ENCODE assay signal across 13 mouse cellular contexts in the genomic region with DNA sequence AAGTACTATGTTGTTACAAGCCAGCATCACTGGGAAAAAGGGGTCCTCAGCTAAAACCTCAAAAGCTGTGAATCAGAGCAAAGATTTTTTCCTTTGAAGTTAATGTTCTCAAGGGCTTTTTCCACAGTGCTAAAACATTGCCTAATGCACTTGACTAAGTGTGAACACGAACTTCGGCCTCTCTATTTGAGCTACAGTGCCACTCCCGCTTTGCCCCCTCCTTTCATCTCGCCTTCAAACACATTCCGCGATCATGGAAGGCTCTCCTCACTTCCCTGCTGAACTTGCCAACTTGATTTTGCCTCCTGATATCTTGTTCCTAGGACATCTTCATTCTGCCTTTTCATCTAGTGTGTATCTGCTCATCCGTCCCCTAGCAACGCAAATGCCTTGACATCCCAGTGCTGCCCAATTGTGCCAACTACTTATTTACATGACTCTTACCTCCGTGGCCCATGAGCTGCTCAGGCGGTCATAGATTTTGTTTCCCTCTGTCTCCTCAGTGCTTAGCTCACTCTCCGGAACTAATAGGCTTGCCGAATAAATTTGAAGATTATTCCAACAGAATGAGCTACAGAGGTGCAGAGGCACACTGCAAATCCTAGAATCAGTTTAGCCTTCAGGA.
DNase-seq lines count a peak whose midpoint lies in the region; ATAC-seq and TF ChIP-seq lines count a peak whose summit lies in the region.
"Had no signal": no experiment of that assay in that cellular context is flagged by ENCODE, and none has a peak within 500 bp of the region (broad histone marks: within the 10 kb centered on the region; RNA-seq: fewer than 3 reads in every experiment).

No protein-coding gene starts in this region.

- TF ChIP-seq POLR2A in heart, adult 2 months (IDR thresholded peaks at IDR 0.05; ENCODE audit: insufficient read depth, low read depth, low read length) = no peak

- H3K36me3 ChIP-seq in forebrain, embryonic 16.5 days (ENCODE audit: control insufficient read depth, insufficient read depth) = no peaks in the 10 kb centered on the region
- no peaks in the 10 kb centered on the region for H3K36me3 ChIP-seq in forebrain, embryonic 10.5 days (replicated peaks)
- no peaks in the 10 kb centered on the region for H3K36me3 ChIP-seq in lung, postnatal 0 days (ENCODE audit: insufficient read depth, low read length)
- H3K36me3 ChIP-seq in midbrain, embryonic 12.5 days = no peaks in the 10 kb centered on the region
- no peaks in the 10 kb centered on the region for H3K36me3 ChIP-seq in heart, adult 2 months (ENCODE audit: control insufficient read depth, insufficient read depth, low read length)
- H3K36me3 ChIP-seq: embryonic facial prominence, embryonic 13.5 days; heart, embryonic 13.5 days; liver, embryonic 12.5 days had no signal

- 71% methylated on average over 12 of the region's 12 CpGs for WGBS in forebrain, embryonic 16.5 days
- WGBS in forebrain, embryonic 10.5 days = 84% methylated on average over 12 of the region's 12 CpGs
- 61% methylated on average over 12 of the region's 12 CpGs for WGBS in lung, postnatal 0 days
- WGBS in midbrain, embryonic 12.5 days = 41% methylated on average over 12 of the region's 12 CpGs
- WGBS in heart, adult 2 months = 81% methylated on average over 12 of the region's 12 CpGs

- H3K4me1 ChIP-seq in forebrain, embryonic 16.5 days (replicated peaks; ENCODE audit: control insufficient read depth, insufficient read depth, low read length) = no peaks in the 10 kb centered on the region
- H3K4me1 ChIP-seq in forebrain, embryonic 10.5 days = peaks cover 4% of the 10 kb centered on the region; the same call in 1 of the 2 replicates
- H3K4me1 ChIP-seq in lung, postnatal 0 days (ENCODE audit: insufficient read depth, low read depth, low read length) = no peaks in the 10 kb centered on the region
- H3K4me1 ChIP-seq in midbrain, embryonic 12.5 days = peaks cover 2% of the 10 kb centered on the region; the same call in 1 of the 2 replicates
- no peaks in the 10 kb centered on the region for H3K4me1 ChIP-seq in heart, adult 2 months (ENCODE audit: control insufficient read depth, insufficient read depth, low read length)
- H3K4me1 ChIP-seq: embryonic facial prominence, embryonic 13.5 days; heart, embryonic 13.5 days; liver, embryonic 12.5 days had no signal

- no peaks in the 10 kb centered on the region for H3K9me3 ChIP-seq in forebrain, embryonic 16.5 days (ENCODE audit: control insufficient read depth, low read length)
- no peaks in the 10 kb centered on the region for H3K9me3 ChIP-seq in forebrain, embryonic 10.5 days
- H3K9me3 ChIP-seq in lung, postnatal 0 days (ENCODE audit: low read length) = no peaks in the 10 kb centered on the region
- no peaks in the 10 kb centered on the region for H3K9me3 ChIP-seq in midbrain, embryonic 12.5 days
- H3K9me3 ChIP-seq: embryonic facial prominence, embryonic 13.5 days; heart, embryonic 13.5 days had no signal

- no peak for DNase-seq in forebrain, embryonic 10.5 days (ENCODE audit: extremely low spot score, low spot score)
- peak; percentile 48 for DNase-seq in lung, postnatal 0 days (ENCODE audit: low spot score)
- DNase-seq in lung, adult 18-20 months = no peak
- peak; percentile 47 for DNase-seq in retina, postnatal 1 day
- DNase-seq in heart, adult 2 months = no peak
- DNase-seq: heart, postnatal 36 days; thymus, postnatal 4 days had no signal

- no peak overlapping the region for H3K4me3 ChIP-seq in forebrain, embryonic 16.5 days (replicated peaks; ENCODE audit: low read length)
- no peak overlapping the region for H3K4me3 ChIP-seq in forebrain, embryonic 10.5 days
- H3K4me3 ChIP-seq in lung, postnatal 0 days (ENCODE audit: low read depth, low read length) = no peak overlapping the region
- no peak overlapping the region for H3K4me3 ChIP-seq in midbrain, embryonic 12.5 days
- no peak overlapping the region for H3K4me3 ChIP-seq in heart, adult 2 months
- H3K4me3 ChIP-seq: embryonic facial prominence, embryonic 13.5 days; heart, embryonic 13.5 days; liver, embryonic 12.5 days had no signal

- TF ChIP-seq CTCF in lung, postnatal 0 days (IDR thresholded peaks at IDR 0.05) = no peak
- no peak for TF ChIP-seq CTCF in heart, adult 2 months (IDR thresholded peaks at IDR 0.05)

- intact Hi-C loops in heart, adult 2 months (cut with DNase I) = no loop called here

- ATAC-seq in forebrain, embryonic 16.5 days = 0 out of 2 replicates have a peak, but pooled peaks have one; percentile 14
- ATAC-seq in lung, postnatal 0 days = peak; percentile 63
- ATAC-seq in midbrain, embryonic 12.5 days (ENCODE audit: low FRiP score, low read depth) = peak; percentile 85
- ATAC-seq: intestine, embryonic 16.5 days; liver, embryonic 12.5 days had no signal

- no peak overlapping the region for H3K27ac ChIP-seq in forebrain, embryonic 16.5 days (ENCODE audit: low read length)
- no peak overlapping the region for H3K27ac ChIP-seq in forebrain, embryonic 10.5 days
- H3K27ac ChIP-seq in lung, postnatal 0 days (ENCODE audit: low read length) = no peak overlapping the region
- H3K27ac ChIP-seq in midbrain, embryonic 12.5 days (replicated peaks) = no peak overlapping the region
- H3K27ac ChIP-seq in heart, adult 2 months = no peak overlapping the region
- H3K27ac ChIP-seq: embryonic facial prominence, embryonic 13.5 days; heart, embryonic 13.5 days; liver, embryonic 12.5 days had no signal

- no peaks in the 10 kb centered on the region for H3K79me2 ChIP-seq in heart, adult 2 months (replicated peaks; ENCODE audit: control insufficient read depth, insufficient read depth, low read length)

- no peak overlapping the region for H3K4me2 ChIP-seq in forebrain, embryonic 16.5 days (ENCODE audit: low read length)
- no peak overlapping the region for H3K4me2 ChIP-seq in lung, postnatal 0 days (replicated peaks; ENCODE audit: low read depth, low read length)
- peak overlapping the region; percentile 22; the same call in 1 of the 2 replicates for H3K4me2 ChIP-seq in midbrain, embryonic 12.5 days (replicated peaks)
- H3K4me2 ChIP-seq: embryonic facial prominence, embryonic 13.5 days; heart, embryonic 13.5 days; liver, embryonic 12.5 days had no signal

- no peak overlapping the region for H3K9ac ChIP-seq in forebrain, embryonic 16.5 days (replicated peaks; ENCODE audit: low read depth, low read length)
- no peak overlapping the region for H3K9ac ChIP-seq in lung, postnatal 0 days (replicated peaks; ENCODE audit: low read depth)
- H3K9ac ChIP-seq in midbrain, embryonic 12.5 days (replicated peaks) = no peak overlapping the region
- no peak overlapping the region for H3K9ac ChIP-seq in heart, adult 2 months (ENCODE audit: low read depth, low read length)
- H3K9ac ChIP-seq: embryonic facial prominence, embryonic 13.5 days; heart, embryonic 13.5 days; liver, embryonic 12.5 days had no signal

- no peaks in the 10 kb centered on the region for H3K27me3 ChIP-seq in forebrain, embryonic 16.5 days (replicated peaks; ENCODE audit: control insufficient read depth, insufficient read depth, low read length)
- H3K27me3 ChIP-seq in forebrain, embryonic 10.5 days (ENCODE audit: poor library complexity, severe bottlenecking) = no peaks in the 10 kb centered on the region
- no peaks in the 10 kb centered on the region for H3K27me3 ChIP-seq in lung, postnatal 0 days (replicated peaks; ENCODE audit: insufficient read depth, low read length)
- H3K27me3 ChIP-seq in midbrain, embryonic 12.5 days = no peaks in the 10 kb centered on the region
- H3K27me3 ChIP-seq in heart, adult 2 months (ENCODE audit: control insufficient read depth, insufficient read depth, low read length) = no peaks in the 10 kb centered on the region
- H3K27me3 ChIP-seq: embryonic facial prominence, embryonic 13.5 days; heart, embryonic 13.5 days; liver, embryonic 12.5 days had no signal

- no peak for TF ChIP-seq EP300 in lung, postnatal 0 days (IDR thresholded peaks at IDR 0.05)
- TF ChIP-seq EP300 in heart, adult 2 months (IDR thresholded peaks at IDR 0.05; ENCODE audit: insufficient read depth, low read depth, low read length) = no peak

Comparison
In these comparisons a context has a peak if more than half of its experiments do, and no peak if none do; other contexts are left out.
1. DNase-seq: peak in lung, postnatal 0 days (single experiment) and retina, postnatal 1 day (single experiment); none in forebrain, embryonic 10.5 days (single experiment), lung, adult 18-20 months (0 of 2) and heart, adult 2 months (0 of 2).
2. ATAC-seq: peak in every context shown above with its lines; median percentile 85 in midbrain, embryonic 12.5 days; 63 in lung, postnatal 0 days; 14 in forebrain, embryonic 16.5 days.